Mouse (Mus musculus) liver, embryonic 18 days (tissue): Measurements from ENCODE around the gene Arfip1. TPM values are rescaled to one million over a fixed set of nuclear protein-coding genes. Genes with fewer than 3 reads are reported as not detected.

Source experiments
- polyA plus RNA-seq: library from polyadenylated mRNA; depleted of rRNA; stranded (reverse); fragments of >200 nt; gene quantifications from 2 replicates; pipeline ENCODE4 v1.2.3, GENCODE M21; 2012; rRNA removed

The Arfip1 gene
- 7.8 and 8.1 TPM in 2 replicates for polyA plus RNA-seq

GRCm38 (mm10) chr3:84582023-84582912 is at the start of gene Arfip1:
Arfip1 (minus strand) TSS chr3:84582625.

DNA sequence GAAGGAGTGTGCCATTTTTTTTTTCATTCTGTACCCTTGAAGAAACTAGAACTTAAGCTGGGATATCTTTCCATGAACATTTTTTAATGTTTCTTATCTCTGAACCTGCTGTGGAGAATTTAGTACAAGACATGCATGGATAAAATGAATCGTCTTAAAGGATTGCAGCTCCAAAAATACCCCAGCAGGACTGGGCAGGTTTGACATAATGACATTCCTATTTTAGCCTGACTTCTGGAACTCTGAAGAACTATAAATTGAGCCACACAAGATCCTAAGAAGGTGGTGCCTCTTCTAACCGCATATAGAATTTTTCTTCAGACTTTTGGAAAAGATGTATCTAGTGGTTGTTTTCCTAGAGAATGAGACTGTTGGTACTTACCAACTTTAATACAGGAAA is 10.8 kb upstream of the Arfip1 start, which contains the start of gene Tigd4:
TSS of gene Tigd4 (plus strand) at position 301 of the 400 bp plus-strand sequence.

GRCm38 (mm10) chr3:84480006-84480897 is 102.2 kb downstream of the Arfip1 start, which contains the start of gene Fhdc1:
Fhdc1 (minus strand) TSS chr3:84480429.

Other genes with a start within 250 kb of the Arfip1 start
- 11.9 and 15.0 TPM in 2 replicates for gene Fhdc1, start 102.2 kb downstream of the Arfip1 start, polyA plus RNA-seq
- gene Tigd4, start 10.9 kb upstream of the Arfip1 start, polyA plus RNA-seq: not detected in 2 replicates
- 3.3 and 4.1 TPM in 2 replicates for gene Tmem154, start 83.6 kb upstream of the Arfip1 start, polyA plus RNA-seq
- 2.3 and 2.7 TPM in 2 replicates for gene Fbxw7, start 232.6 kb upstream of the Arfip1 start, polyA plus RNA-seq